Mouse (Mus musculus): ENCODE results near the gene C1qtnf4. TPM values are rescaled to one million over a fixed set of nuclear protein-coding genes. Genes with fewer than 3 reads are reported as not detected.
"Not testable (repeated sequence)": the region's sequence is repeated elsewhere in the genome, so short reads cannot be mapped to it uniquely, and the experiment has no call there.

C1qtnf4 gene
- total and polyA plus RNA-seq, 3 experiments, result not detected

GRCm38 (mm10) chr2:90893673-90894298, 8.1 kb downstream of the C1qtnf4 start (continued):
- TF ChIP-seq ZNF384 (IDR thresholded peaks at IDR 0.05; ENCODE audit: low read depth, low read length), result no peak
- TF ChIP-seq JUND (IDR thresholded peaks at IDR 0.05; ENCODE audit: low read depth, low read length), result no peak
- TF ChIP-seq ZKSCAN1 (IDR thresholded peaks at IDR 0.05; ENCODE audit: low read depth, low read length), result no peak
- TF ChIP-seq MAZ (IDR thresholded peaks at IDR 0.05; ENCODE audit: low read depth, low read length), result no peak
- no peak for TF ChIP-seq ELF1 (IDR thresholded peaks at IDR 0.05; ENCODE audit: low read depth, low read length)
- TF ChIP-seq SIN3A (IDR thresholded peaks at IDR 0.05; ENCODE audit: low read length), result peak; percentile 18; the same call in 1 of the 2 replicates
- no peak for TF ChIP-seq MEF2A (IDR thresholded peaks at IDR 0.05; ENCODE audit: extremely low read depth, insufficient replicate concordance, low read depth, low read length, poor library complexity, severe bottlenecking)
- TF ChIP-seq TBP (IDR thresholded peaks at IDR 0.05; ENCODE audit: low read depth, low read length), result no peak
- TF ChIP-seq ETS1 (IDR thresholded peaks at IDR 0.05; ENCODE audit: low read depth, low read length), result peak; percentile 77
- no peak for TF ChIP-seq RCOR1 (IDR thresholded peaks at IDR 0.05; ENCODE audit: low read depth, low read length)
- TF ChIP-seq MAFK (IDR thresholded peaks at IDR 0.05; ENCODE audit: borderline replicate concordance, low read depth, low read length), result no peak
- TF ChIP-seq MYC (IDR thresholded peaks at IDR 0.05; ENCODE audit: low read depth, low read length), result no peak

GRCm38 (mm10) chr2:90894299-90894677, 8.6 kb downstream of the C1qtnf4 start:
- H3K4me3 ChIP-seq (ENCODE audit: control insufficient read depth in 1 of 2, insufficient read depth in 1 of 2, low read depth in 2 of 2, low read length in 2 of 2); H3K27me3 ChIP-seq (ENCODE audit: control insufficient read depth in 1 of 2, insufficient read depth in 2 of 2, low read length in 2 of 2); H3K79me2 ChIP-seq (ENCODE audit: control insufficient read depth, insufficient read depth, low read length, poor library complexity); H3K9ac ChIP-seq (ENCODE audit: control insufficient read depth, low read depth, low read length, poor library complexity, severe bottlenecking); H3K9me3 ChIP-seq (replicated peaks; ENCODE audit: insufficient read depth, low read length); DNase-seq (ENCODE audit: low read depth, low spot score): not testable (repeated sequence)
- H3K4me1 ChIP-seq (ENCODE audit: control insufficient read depth in 1 of 2, insufficient read depth in 2 of 2, low read length in 2 of 2), result peaks cover 8 to 25% of the 10 kb centered on the region in 2 experiments
- peaks cover 4 to 22% of the 10 kb centered on the region in 2 experiments; a peak in 3 of 4 replicates for H3K36me3 ChIP-seq (ENCODE audit: control insufficient read depth in 1 of 2, insufficient read depth in 2 of 2, low read length in 2 of 2)
- H3K27ac ChIP-seq (ENCODE audit: control insufficient read depth, low read depth, low read length), result peak overlapping the region; percentile 67

GRCm38 (mm10) chr2:90903398-90903797, 17.7 kb downstream of the C1qtnf4 start:
- H3K4me3 ChIP-seq (ENCODE audit: control insufficient read depth in 1 of 2, insufficient read depth in 1 of 2, low read depth in 2 of 2, low read length in 2 of 2), result peak overlapping the region; percentile 74 to 91
- no peaks in the 10 kb centered on the region for H3K27me3 ChIP-seq (ENCODE audit: control insufficient read depth in 1 of 2, insufficient read depth in 2 of 2, low read length in 2 of 2)
- peaks cover 19% of the 10 kb centered on the region for H3K79me2 ChIP-seq (ENCODE audit: control insufficient read depth, insufficient read depth, low read length, poor library complexity)
- DNase-seq (ENCODE audit: low read depth, low spot score), result no peak
- H3K27ac ChIP-seq (ENCODE audit: control insufficient read depth, low read depth, low read length), result no peak overlapping the region
- no peak for TF ChIP-seq TCF12 (IDR thresholded peaks at IDR 0.05; ENCODE audit: low read depth, low read length)
- no peak for TF ChIP-seq MYC (IDR thresholded peaks at IDR 0.05; ENCODE audit: low read depth, low read length)
- no peak for TF ChIP-seq NELFE (IDR thresholded peaks at IDR 0.05; ENCODE audit: low read depth, low read length)
- TF ChIP-seq MYB (IDR thresholded peaks at IDR 0.05; ENCODE audit: low read depth, low read length), result no peak
- TF ChIP-seq POLR2A (IDR thresholded peaks at IDR 0.05; ENCODE audit: control insufficient read depth in 1 of 2, insufficient read depth in 1 of 2, low read depth in 1 of 2, low read length in 2 of 2, poor library complexity in 1 of 2), result no peak
- no peak for TF ChIP-seq POLR2AphosphoS5 (IDR thresholded peaks at IDR 0.05; ENCODE audit: borderline replicate concordance, low read depth, low read length)
- TF ChIP-seq TBP (IDR thresholded peaks at IDR 0.05; ENCODE audit: low read depth, low read length), result no peak
- TF ChIP-seq CHD1 (IDR thresholded peaks at IDR 0.05; ENCODE audit: low read depth, low read length), result no peak
- TF ChIP-seq ZNF384 (IDR thresholded peaks at IDR 0.05; ENCODE audit: low read depth, low read length), result no peak
- no peak for TF ChIP-seq ETS1 (IDR thresholded peaks at IDR 0.05; ENCODE audit: low read depth, low read length)
- peaks cover 5 to 16% of the 10 kb centered on the region in 2 experiments for H3K36me3 ChIP-seq (ENCODE audit: control insufficient read depth in 1 of 2, insufficient read depth in 2 of 2, low read length in 2 of 2)
- peaks cover 0 to 8% of the 10 kb centered on the region in 2 experiments; a peak in 2 of 4 replicates for H3K4me1 ChIP-seq (ENCODE audit: control insufficient read depth in 1 of 2, insufficient read depth in 2 of 2, low read length in 2 of 2)
- no peaks in the 10 kb centered on the region for H3K9me3 ChIP-seq (replicated peaks; ENCODE audit: insufficient read depth, low read length)
- H3K9ac ChIP-seq (ENCODE audit: control insufficient read depth, low read depth, low read length, poor library complexity, severe bottlenecking), result peak overlapping the region; percentile 91; the same call in 1 of the 2 replicates

Measured in MEL (cell line).